Mouse (Mus musculus): ENCODE results near the gene Hyal3.
A peak's percentile ranks its signal among the peaks of the same experiment; 100 is the strongest.

Gene Hyal3

DNA sequence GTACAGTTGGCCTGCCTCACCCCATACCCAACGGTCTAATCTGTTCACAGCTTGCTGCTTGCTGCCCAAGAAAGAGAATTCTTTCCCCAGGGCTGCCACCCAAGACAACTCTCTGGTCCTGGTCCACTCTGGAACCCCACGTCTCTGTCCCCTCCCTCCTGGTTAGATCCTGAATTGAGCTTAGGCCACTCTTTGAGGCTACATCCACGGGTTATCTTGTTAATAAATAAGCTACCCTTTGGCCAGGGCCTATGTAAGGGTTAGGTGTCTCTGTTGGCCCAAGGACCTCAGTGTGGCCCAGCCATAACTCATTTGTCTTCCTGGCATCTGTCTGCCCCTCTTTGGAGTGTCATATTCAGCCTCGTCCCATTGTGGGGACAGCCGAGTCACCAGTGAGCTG, 17.8 kb downstream of the Hyal3 start:
- DNase-seq = no peak

- no peak for DNase-seq
Observed at GRCm38 (mm10) chr9:107599433-107599832, 18.8 kb downstream of the Hyal3 start.

DNA sequence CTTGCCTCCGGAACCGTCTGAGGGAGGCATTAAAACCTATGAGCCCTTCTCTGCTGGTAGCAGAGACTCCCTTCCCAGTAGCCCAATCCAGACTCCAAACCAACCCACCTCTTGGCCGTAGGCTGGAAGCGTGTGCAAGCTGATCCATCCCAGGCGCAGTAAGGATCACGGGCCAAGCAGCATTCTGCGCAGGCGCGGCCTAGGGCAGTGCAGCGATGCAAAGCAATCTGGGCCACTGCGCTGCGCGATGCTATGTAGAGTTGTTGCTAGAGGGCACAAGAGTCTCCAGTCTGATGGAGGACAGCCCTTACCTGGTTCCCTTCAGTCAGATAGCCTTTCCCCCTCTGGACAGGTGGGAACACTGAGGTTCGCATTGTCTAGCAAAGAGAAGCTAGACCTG, 19.2 kb downstream of the Hyal3 start:
- no peak for DNase-seq

GRCm38 (mm10) chr9:107600745-107601144, 20.1 kb downstream of the Hyal3 start:
- DNase-seq = no peak

GRCm38 (mm10) chr9:107601275-107601674, 20.7 kb downstream of the Hyal3 start:
- no peak for DNase-seq

DNA sequence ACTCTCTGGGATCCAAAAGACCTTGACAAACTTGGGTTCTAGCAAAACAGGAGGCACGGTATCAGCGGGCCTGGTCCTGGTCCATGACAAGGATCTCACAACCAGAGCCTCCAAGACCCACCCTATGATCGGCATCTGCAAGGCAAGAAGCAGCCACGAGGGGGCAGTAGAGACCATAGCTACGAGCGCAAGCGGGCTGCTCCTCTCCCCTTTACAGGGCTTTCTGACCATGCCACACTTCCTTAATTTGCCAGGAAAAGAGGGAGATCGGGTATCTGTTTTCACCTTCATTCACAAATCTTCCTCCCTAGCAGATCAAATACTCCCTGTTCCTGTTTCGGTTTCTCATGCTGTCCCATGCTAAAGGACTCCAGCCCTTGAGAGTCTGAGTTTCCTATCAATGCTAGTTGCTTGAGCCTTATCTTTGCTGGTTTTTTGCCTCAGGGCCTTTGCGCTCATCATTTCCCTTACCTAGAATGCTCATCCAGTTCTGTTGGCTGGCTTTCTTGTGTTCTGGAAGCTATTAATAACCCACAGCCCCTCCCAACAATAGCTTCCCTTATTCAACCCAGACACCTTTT, 21.5 kb downstream of the Hyal3 start:
- DNase-seq = peak; percentile 92

DNA sequence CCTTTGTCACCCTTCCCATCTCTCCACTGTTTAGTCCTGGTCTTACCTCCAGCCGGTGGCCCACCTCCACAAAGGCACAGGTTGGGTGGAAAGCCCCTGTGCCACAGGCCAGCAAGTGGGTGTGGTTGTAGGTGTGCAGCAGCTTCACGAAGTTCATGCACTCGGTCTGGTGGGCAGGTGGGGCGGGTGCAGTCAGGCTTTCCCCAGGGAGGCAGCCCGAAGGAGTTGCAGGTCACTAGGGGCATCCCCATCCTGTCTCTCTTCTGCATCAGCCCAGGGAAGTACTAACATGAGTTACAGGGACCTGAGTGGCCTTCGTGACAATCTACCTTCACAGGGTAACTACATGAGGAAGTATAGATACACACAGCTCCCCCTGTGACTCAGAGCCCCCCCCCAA, 22.6 kb downstream of the Hyal3 start:
- DNase-seq = no peak

DNA sequence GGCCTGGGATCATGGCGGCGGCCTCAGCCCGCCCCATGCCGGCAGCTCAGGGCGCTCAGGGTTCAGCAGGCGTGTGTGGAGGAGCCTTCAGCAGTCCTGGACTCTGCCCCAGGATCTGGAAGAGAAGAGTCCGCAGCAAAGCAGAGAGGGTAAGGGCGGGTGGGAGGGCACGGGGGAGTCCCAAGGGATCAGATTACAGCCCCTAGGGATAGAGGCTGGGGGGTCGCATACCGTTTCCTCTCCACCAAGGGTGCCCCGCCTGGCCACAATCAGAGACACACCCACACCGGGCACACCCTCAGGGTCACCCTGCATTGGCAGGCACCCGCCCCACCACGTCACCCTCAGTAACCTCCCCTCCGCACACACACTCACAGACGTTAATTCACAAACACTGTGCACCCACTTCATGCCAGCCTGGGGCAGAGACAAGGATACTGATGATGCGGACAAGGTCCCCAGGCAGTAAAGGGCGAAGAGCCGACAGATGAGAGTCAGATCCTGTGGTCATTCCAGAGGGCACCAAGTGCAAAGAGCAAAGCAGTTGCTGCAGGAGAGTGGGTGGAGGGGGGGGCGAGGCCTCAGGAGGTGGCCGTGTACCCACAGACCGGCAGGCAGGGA, 24.5 kb downstream of the Hyal3 start:
- no peak for DNase-seq

- DNase-seq = no peak
Observed at GRCm38 (mm10) chr9:107606591-107606990, 26.0 kb downstream of the Hyal3 start.

GRCm38 (mm10) chr9:107607036-107607435, 26.4 kb downstream of the Hyal3 start:
- DNase-seq = no peak

DNA sequence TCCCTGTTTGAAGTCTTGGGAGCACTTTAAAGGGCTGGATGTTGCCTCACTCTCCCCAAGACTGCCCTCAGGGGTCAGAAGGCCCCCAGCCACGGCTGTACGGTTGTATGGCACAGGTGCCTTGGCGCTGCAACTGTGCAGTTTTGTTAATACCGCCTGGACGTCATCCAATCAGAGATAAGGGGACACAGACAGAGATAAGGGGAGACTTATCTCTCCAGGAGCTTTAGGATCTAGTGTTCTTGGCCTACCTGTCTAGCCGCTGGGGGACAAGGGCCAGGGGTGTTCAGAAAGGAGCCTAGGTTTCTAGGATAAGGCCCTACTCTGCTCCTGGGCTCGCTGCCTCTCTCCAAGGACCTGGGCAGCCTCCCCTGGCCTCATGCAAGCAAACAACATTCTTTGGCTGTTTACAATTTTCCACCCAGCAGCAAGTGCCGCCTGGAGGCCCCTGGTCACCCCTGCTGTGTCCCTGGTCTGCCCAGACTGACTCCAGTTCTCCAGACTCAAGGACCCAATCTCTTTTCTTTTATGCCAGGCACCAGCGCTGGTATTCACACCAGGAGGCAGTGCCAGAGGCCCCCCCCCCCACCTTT, 27.1 kb downstream of the Hyal3 start:
- no peak for DNase-seq

DNA sequence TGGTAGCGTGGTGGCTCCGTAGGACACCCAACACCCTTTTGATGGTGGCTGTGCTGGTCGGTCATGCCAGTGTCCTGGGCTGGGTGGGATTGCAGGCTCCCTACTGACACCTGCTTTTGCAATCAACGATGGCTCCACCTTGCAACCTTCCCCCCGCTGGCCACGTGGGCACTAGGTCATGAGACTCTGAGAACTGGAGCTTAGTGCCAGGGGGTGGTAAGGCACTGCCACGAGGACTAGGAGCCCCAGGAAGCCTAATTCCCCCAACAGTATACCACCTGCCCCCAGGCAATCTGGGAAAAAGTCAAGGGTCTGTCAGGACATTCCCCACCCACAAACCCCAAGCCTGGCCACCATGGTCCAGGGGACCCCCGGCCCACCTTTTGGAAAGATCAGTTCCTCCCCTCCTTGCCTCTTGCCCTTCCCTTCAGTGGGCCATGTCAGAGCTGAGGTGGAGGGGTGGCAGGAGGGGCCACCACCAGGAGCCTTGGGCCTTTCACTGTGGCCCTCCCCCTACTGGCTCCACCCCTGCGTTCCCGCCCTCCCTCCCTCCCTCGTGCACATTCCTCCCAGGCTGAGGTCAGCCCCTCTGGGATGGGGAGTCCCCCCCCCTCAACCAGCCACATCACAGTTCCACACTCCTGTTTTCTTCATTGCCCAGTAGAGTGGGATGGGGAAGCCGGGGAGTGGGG, 28.3 kb downstream of the Hyal3 start, which contains the start of gene Sema3b:
Gene Sema3b, minus strand, starts transcription at position 489 of the 692 bp plus-strand sequence.
- DNase-seq = no peak

DNA sequence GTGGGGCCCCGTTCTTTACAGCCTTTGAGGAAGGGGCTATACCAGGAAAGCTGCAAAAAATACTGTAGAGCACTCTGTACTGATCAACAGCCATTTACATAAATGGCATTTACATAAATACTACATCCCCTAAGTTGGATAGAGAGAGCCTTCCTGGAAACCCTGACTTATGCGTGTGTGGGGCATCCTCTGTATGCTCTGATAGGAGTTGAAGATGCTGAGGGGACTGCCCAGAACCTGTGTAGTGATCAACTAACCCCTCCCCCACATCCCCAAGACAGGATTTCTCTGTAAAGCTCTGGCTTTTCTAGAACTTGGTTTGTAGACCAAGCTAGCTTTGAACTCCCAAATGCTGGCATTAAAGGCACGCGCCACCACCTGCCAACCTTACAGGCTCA, 28.8 kb downstream of the Hyal3 start:
- DNase-seq = no peak

GRCm38 (mm10) chr9:107611456-107612190, 31.0 kb downstream of the Hyal3 start:
- no peak for DNase-seq

DNA sequence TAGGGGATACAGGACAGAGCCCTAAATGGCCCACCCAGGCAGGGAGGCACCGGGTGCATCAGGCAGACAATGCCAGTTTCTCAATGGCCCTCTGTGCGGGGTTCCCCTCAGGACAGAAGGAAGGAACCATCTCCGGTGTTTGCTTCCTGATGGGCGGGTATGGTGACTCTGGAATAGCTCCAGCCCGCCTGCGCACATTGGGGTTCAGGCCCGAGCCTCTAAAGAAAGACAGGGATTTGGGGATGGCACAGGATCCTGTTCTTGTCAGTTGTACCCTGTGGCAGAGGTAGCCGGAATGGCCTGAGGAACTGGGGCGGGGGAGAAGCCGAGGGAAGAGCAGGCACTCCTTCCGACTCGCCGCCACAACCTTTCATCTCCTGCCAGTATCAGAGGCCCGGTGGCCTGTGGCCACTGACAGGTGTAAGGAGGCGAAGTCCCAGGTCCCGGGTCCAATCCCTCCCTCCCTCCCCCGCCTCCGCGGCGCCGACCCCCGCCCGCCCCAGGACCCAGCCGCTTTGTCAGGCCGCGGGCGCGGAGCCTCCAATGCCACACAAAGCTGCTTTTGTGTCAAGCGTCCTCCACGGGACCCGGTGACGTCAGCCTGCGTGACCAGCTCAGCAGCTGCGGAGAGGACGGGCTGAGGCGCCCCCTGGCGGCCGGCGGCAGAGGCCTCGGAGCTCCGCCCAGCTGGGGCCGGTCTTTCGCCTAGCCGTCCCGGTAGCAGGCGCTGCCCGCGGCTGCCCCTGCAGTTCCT, 31.8 kb downstream of the Hyal3 start:
- DNase-seq = peak; percentile 98

DNA sequence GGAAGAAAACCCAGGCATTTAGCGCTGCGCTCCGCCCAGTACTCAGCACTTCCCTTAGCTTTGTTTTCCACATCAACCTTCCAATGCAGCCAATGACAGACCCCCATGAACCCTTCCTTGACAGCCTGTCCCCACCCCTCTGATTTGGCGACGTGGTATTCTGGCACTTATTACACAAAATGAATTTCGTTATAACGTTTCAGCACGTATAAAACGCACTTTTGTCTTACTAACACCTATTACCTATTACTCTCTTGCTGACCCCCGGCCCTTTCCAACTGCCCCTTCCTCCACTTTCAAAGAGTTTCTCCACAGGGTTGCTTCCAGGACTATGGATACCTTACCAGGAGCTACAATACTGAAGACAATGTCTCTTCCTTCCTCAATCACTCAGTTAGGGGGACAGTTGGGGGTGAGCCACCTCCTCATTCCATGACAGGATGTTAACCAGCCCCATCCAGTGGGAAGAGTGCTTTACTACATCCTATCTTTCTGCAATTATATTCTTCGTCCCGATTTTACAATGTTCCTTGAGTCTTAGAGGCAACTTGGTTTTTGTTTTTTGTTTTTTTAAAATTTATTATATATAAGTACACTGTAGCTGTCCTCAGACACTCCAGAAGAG, 32.4 kb downstream of the Hyal3 start:
- DNase-seq = no peak

DNA sequence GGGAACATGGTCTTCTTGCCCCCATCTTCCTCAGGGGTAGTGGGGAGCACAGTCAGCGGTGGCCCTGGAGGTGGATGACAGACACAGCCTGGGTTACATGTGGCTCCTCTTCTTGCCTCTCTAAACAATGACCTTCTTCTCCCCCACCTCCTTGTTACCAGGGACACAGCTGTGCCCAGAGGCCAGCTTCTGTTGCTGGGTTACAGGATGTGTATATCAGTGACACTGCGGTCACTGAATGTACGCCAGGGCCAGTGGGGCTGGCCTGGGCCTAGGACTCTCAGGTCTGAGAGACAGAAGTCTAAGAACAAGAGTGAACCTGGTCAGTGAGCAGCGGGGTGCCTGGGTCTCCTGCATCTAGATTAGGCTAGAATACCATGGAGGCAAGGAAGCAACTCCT, 34.4 kb downstream of the Hyal3 start:
- no peak for DNase-seq

DNA sequence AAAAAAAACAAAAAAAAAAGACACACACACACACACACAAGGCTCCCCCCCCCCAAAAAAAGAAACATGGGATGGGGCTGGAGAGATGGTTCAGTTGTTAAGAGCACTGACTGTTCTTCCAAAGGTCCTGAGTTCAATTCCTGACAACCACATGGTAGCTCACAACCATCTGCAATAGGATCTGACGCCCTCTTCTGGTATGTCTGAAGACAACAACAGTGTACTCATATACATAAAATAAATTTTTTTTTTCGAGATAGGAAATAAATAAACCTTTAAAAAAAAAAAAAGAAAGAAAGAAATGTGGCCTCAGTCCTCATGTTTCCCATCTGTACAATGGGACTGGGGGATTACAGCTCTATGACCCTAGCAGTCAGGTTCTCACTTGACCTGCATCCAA, 36.8 kb downstream of the Hyal3 start:
- DNase-seq = no peak

- DNase-seq = no peak
Observed at GRCm38 (mm10) chr9:107618098-107618497, 37.5 kb downstream of the Hyal3 start.

- DNase-seq = no peak
Observed at GRCm38 (mm10) chr9:107618778-107619545, 38.3 kb downstream of the Hyal3 start.

- no peak for DNase-seq
Observed at GRCm38 (mm10) chr9:107619546-107619879, 38.9 kb downstream of the Hyal3 start.
